Mouse (Mus musculus): ENCODE measurements around the gene Prickle4. TPM values are rescaled to one million over a fixed set of nuclear protein-coding genes. Genes with fewer than 3 reads are reported as not detected.

Prickle4 gene
- polyA plus RNA-seq, 1 experiment from 2014 or later = not detected

DNA sequence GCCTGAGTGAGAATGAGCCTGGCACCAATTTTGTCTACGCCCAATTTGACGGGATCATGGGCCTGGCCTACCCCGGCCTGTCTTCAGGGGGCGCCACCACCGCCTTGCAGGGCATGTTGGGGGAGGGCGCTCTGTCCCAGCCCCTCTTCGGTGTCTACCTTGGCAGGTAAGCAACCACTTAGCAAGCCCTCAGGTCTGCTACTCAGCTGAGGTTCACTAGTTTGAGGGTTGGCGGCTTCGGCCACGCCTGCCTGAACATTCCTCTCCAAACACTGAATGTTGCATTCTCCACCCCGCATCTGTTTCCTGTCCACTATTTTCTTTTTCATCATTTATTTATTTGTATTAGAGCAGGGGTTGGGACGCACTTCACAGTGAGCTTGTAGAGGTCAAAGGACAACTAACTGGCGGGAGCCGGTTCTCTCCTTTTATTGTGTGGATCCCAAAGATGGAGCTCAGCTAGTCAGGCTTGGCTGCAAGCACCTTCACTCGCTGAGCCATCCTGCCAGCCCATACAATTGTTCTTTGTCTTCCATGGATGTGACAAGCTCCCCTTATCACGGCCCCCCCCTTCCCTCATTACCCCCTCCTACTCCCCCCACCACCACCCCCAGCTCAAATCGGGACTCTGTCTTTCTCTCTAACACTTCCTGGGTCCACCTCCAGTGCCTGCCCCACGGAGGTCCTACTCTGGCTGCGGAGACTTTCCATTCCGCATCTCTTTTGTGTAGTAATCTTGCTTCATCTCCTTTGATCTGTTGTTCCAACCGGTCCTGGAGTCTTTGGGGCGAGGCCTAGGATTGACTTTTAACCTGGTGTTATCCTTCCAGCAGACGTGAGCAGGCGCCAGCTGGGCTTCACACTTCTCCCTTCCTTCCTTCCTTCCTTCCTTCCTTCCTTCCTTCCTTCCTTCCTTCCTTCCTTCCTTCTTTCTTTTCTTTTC lies 36.4 kb upstream of the Prickle4 start:
- no peak for DNase-seq

DNA sequence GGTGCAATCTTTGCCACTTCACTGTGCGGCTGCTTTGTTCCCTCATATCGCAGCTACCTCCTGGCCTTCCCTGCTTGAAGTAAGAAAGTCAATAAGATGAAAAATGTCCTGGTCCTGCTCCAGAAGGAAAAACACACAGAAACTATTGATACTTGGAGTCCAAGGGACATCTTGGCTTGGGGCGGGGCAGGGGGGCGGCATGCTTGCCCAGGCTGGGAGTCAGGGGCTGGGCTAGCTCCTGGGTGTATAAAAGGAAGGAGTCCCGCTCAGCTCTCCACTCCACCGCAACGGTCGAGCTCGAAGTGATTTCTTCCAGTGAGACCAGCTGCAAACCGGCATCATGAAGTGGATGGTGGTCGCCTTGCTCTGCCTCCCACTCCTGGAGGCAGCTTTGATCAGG lies 32.0 kb upstream of the Prickle4 start, which contains the start of gene Pgc:
TSS of gene Pgc (plus strand) at position 277 of the 400 bp plus-strand sequence.
- no peak for ATAC-seq (ENCODE audit: low read depth)
- H3K4me2 ChIP-seq = no peak within 1 kb of the TSS
- no peak for DNase-seq
- H3K4me3 ChIP-seq (replicated peaks) = no peak within 1 kb of the TSS
- WGBS (ENCODE audit: insufficient replicate concordance) = 64% methylated on average over 11 of the region's 11 CpGs
- no peak within 1 kb of the TSS for H3K27ac ChIP-seq
- no peaks in the 10 kb centered on the region for H3K4me1 ChIP-seq (replicated peaks)
- H3K9me3 ChIP-seq (replicated peaks) = no peaks in the 10 kb centered on the region
- peaks cover 6% of the 10 kb centered on the region; the same call in 1 of the 2 replicates for H3K27me3 ChIP-seq
- H3K36me3 ChIP-seq = no peaks in the 10 kb centered on the region
- H3K9ac ChIP-seq = no peak within 1 kb of the TSS

More for the DNA sequence above, 36.4 kb upstream of the Prickle4 start:
- Histone ChIP-seq H3K9me3 (replicated peaks) (no peaks in the 10 kb centered on the region), H3K36me3 (no peaks in the 10 kb centered on the region), H3K4me3 (replicated peaks) (no peak overlapping the region), H3K27me3 (peaks cover 14% of the 10 kb centered on the region), H3K27ac (no peak overlapping the region), H3K4me2 (no peak overlapping the region), H3K4me1 (replicated peaks) (no peaks in the 10 kb centered on the region), H3K9ac (no peak overlapping the region)
- no peak for ATAC-seq (ENCODE audit: low read depth)
- WGBS (ENCODE audit: insufficient replicate concordance) = 54% methylated on average over 24 of the region's 24 CpGs

DNA sequence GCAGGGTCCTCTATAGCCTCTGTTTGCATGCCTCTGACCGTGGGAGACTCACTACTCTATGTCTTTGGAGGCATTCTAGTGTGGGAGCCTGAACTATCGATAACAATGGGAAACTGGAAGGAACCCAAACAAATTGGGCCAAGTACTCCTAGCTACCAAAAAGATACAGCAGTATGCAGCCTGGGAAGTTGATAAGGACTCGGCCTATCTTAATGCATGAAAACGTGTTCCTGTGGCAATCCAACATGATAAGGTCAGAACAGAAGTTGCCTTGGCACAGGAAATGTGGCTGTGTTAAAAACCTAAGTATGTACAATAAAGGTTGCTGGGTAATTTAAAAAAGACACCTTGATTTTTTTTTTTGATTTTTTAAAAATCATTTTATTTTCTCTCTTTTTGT lies 26.6 kb upstream of the Prickle4 start:
- Histone ChIP-seq H3K27ac (no peak overlapping the region), H3K4me1 (replicated peaks) (no peaks in the 10 kb centered on the region), H3K4me2 (no peak overlapping the region), H3K36me3 (no peaks in the 10 kb centered on the region), H3K4me3 (replicated peaks) (no peak overlapping the region), H3K9me3 (replicated peaks) (no peaks in the 10 kb centered on the region), H3K9ac (no peak overlapping the region), H3K27me3 (peaks cover 8% of the 10 kb centered on the region; the same call in 1 of the 2 replicates)
- no peak for DNase-seq
- no peak for ATAC-seq (ENCODE audit: low read depth)
- 32% methylated on average over 4 of the region's 4 CpGs for WGBS (ENCODE audit: insufficient replicate concordance)

- DNase-seq = no peak
- Histone ChIP-seq H3K4me1 (replicated peaks) (peaks cover 5% of the 10 kb centered on the region), H3K4me3 (replicated peaks) (no peak overlapping the region), H3K9me3 (replicated peaks) (no peaks in the 10 kb centered on the region), H3K27me3 (0 out of 2 replicates have a peak, but pooled peaks cover 5% of the 10 kb centered on the region), H3K27ac (no peak overlapping the region), H3K9ac (no peak overlapping the region), H3K4me2 (no peak overlapping the region), H3K36me3 (no peaks in the 10 kb centered on the region)
- ATAC-seq (ENCODE audit: low read depth) = no peak
- WGBS (ENCODE audit: insufficient replicate concordance) = 24% methylated on average over 3 of the region's 3 CpGs
These were observed 20.5 kb upstream of the Prickle4 start for GRCm38 (mm10) chr17:47715037-47715436.

DNA sequence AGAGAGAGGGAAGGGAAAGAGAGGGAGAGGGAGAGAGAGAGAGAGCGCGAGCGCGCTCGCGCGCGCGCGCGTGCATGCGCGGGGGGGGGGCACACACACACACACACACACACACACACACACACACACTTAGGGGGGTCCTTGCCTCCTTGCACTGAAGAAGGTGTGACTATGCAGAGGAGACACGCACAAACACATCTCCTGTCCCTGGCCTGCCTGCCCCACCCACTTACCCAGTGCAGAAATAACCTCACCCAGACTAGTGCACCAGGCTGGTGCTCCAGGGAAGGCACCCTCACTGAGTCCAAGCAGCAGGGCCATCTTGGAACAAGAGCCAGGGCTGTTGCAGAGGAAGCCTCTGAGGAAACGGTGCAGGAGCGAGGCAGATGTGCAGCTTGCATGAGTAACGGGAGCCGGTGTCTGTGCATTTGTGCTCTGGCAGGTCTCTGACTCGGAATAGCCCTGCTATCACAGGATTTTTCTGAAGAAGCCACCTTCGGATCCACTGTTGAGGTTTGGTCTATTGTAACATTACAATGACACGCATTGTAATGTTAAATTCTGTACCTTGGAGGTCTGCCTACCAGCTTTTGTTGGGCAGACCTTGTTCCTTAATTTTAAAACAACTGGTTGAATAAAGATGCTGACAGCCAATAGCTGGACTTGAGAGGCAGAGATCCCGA lies 18.5 kb upstream of the Prickle4 start:
- Histone ChIP-seq H3K36me3 (no peaks in the 10 kb centered on the region), H3K4me3 (replicated peaks) (no peak overlapping the region), H3K27ac (no peak overlapping the region), H3K9ac (no peak overlapping the region), H3K4me2 (no peak overlapping the region), H3K9me3 (replicated peaks) (no peaks in the 10 kb centered on the region), H3K27me3 (peaks cover 9% of the 10 kb centered on the region; the same call in 1 of the 2 replicates), H3K4me1 (replicated peaks) (peaks cover 7% of the 10 kb centered on the region)
- ATAC-seq (ENCODE audit: low read depth) (no peak), DNase-seq (no peak)
- 50% methylated on average over 17 of the region's 22 CpGs for WGBS (ENCODE audit: insufficient replicate concordance)

DNA sequence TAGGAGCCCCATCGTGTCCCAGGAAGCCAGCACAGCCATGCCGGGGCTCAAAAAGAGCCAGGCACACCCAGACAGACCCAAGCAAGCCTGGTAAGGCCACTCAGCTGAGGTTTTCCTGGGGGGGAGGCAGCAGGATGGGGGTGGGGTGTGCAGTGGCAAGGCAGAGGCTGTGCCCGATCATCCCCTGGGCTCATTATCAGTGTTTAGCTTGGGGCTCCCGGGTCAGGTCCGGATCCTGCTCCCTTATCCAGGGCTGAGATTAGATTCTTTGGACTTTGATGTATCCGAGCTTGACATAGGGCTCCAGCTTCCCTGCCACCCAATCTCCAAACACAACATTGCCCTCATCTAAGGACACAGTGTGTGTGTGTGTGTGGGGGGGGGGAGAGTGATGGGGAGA lies 17.3 kb upstream of the Prickle4 start:
- Histone ChIP-seq H3K4me3 (replicated peaks) (no peak overlapping the region), H3K27me3 (peaks cover 19% of the 10 kb centered on the region), H3K9ac (no peak overlapping the region), H3K27ac (no peak overlapping the region), H3K4me1 (replicated peaks) (peaks cover 7% of the 10 kb centered on the region), H3K4me2 (no peak overlapping the region), H3K9me3 (replicated peaks) (no peaks in the 10 kb centered on the region), H3K36me3 (no peaks in the 10 kb centered on the region)
- WGBS (ENCODE audit: insufficient replicate concordance) = 34% methylated on average over 6 of the region's 6 CpGs
- DNase-seq (no peak), ATAC-seq (ENCODE audit: low read depth) (peak; percentile 35)

- H3K27me3 ChIP-seq = peaks cover 34% of the 10 kb centered on the region
- no peak overlapping the region for H3K4me3 ChIP-seq (replicated peaks)
- ATAC-seq (ENCODE audit: low read depth) (no peak), DNase-seq (no peak)
- H3K9ac ChIP-seq = no peak overlapping the region
- peaks cover 7% of the 10 kb centered on the region for H3K4me1 ChIP-seq (replicated peaks)
- no peak overlapping the region for H3K27ac ChIP-seq
- H3K4me2 ChIP-seq = no peak overlapping the region
- H3K36me3 ChIP-seq = no peaks in the 10 kb centered on the region
- H3K9me3 ChIP-seq (replicated peaks) = no peaks in the 10 kb centered on the region
- WGBS (ENCODE audit: insufficient replicate concordance) = 33% methylated on average over 3 of the region's 3 CpGs
These were observed 15.5 kb upstream of the Prickle4 start for GRCm38 (mm10) chr17:47710036-47710435.

DNA sequence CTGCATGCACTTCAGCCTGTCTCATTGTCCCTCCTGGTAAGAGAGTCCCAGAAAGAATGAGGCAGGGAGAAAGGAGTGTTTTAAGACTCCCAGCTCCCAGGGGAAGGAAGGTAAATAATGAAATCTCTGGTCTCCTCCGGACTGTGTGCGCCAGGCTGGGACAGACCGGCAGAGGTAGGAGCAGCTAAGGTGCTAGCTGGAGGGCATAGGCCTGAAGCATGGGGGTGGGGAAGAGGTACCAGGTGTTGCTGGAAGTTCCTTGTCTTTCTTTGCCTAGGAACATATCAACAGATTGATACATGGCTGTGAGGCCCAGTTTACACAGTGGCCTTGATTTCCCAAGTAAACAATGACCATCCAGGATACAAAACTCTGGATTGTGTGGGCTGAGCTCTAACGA lies 14.4 kb upstream of the Prickle4 start:
- ATAC-seq (ENCODE audit: low read depth) (no peak), DNase-seq (no peak)
- Histone ChIP-seq H3K4me3 (replicated peaks) (no peak overlapping the region), H3K9ac (no peak overlapping the region), H3K9me3 (replicated peaks) (no peaks in the 10 kb centered on the region), H3K4me1 (replicated peaks) (peaks cover 7% of the 10 kb centered on the region), H3K4me2 (no peak overlapping the region), H3K27me3 (peaks cover 44% of the 10 kb centered on the region), H3K36me3 (no peaks in the 10 kb centered on the region), H3K27ac (no peak overlapping the region)
- WGBS (ENCODE audit: insufficient replicate concordance) = 72% methylated on average over 4 of the region's 4 CpGs

DNA sequence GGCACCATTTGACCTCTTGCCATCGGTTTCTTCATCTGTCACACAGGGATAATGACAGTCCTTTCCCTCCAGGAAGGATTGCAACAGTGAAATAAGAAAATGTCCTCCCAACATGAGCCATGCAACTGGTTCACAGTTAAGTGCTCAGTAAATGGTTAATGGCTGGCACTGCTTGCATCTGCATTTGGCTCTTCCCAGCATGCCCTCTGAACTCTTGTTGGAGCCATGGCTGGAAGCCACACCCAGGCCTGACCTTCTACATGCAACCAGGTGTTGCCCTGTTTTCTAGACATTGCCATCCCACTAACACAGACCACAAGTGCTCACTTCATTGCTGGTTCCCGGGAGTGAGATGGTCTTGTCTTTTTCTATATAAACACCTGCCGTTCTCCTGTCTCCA lies 13.4 kb upstream of the Prickle4 start:
- H3K27me3 ChIP-seq = peaks cover 54% of the 10 kb centered on the region
- H3K36me3 ChIP-seq = 0 out of 2 replicates have a peak, but pooled peaks cover 3% of the 10 kb centered on the region
- H3K9ac ChIP-seq = no peak overlapping the region
- DNase-seq (no peak), ATAC-seq (ENCODE audit: low read depth) (no peak)
- no peak overlapping the region for H3K4me3 ChIP-seq (replicated peaks)
- no peak overlapping the region for H3K4me2 ChIP-seq
- H3K27ac ChIP-seq = no peak overlapping the region
- peaks cover 7% of the 10 kb centered on the region for H3K4me1 ChIP-seq (replicated peaks)
- WGBS (ENCODE audit: insufficient replicate concordance) = 58% methylated on average over 3 of the region's 3 CpGs
- H3K9me3 ChIP-seq (replicated peaks) = no peaks in the 10 kb centered on the region

DNA sequence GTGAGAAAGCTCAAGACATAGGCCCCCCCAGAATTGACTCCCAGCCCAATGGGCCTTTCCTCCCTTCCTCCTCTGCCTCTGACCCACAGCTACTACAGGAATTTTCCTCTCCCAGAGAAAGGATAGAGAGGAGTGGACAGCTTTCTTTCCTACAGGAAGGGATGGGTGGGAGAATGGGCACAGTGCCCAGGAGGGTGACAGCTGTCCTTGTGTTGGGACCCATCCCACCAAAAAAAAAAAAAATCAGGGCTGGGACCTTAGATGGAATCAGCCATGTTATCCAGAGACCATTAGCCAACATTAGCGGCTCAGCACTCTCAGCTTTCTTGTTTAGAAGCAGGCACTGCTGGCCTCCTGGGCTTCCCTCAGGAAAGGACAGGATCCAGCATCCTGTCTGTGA lies 11.7 kb upstream of the Prickle4 start:
- DNase-seq = no peak
- ATAC-seq (ENCODE audit: low read depth) = no peak
- H3K9ac ChIP-seq = no peak overlapping the region
- no peaks in the 10 kb centered on the region for H3K9me3 ChIP-seq (replicated peaks)
- 52% methylated on average over 1 of the region's 1 CpGs for WGBS (ENCODE audit: insufficient replicate concordance)
- no peak overlapping the region for H3K4me2 ChIP-seq
- no peak overlapping the region for H3K4me3 ChIP-seq (replicated peaks)
- 0 out of 2 replicates have a peak, but pooled peaks cover 5% of the 10 kb centered on the region for H3K36me3 ChIP-seq
- no peak overlapping the region for H3K27ac ChIP-seq
- H3K4me1 ChIP-seq (replicated peaks) = peaks cover 6% of the 10 kb centered on the region; the same call in 1 of the 2 replicates
- H3K27me3 ChIP-seq = peaks cover 69% of the 10 kb centered on the region

GRCm38 (mm10) chr17:47704692-47705091 lies 10.2 kb upstream of the Prickle4 start:
- ATAC-seq (ENCODE audit: low read depth) (no peak), DNase-seq (no peak)
- H3K9ac ChIP-seq = no peak overlapping the region
- H3K4me2 ChIP-seq = no peak overlapping the region
- H3K9me3 ChIP-seq (replicated peaks) = no peaks in the 10 kb centered on the region
- H3K27ac ChIP-seq = no peak overlapping the region
- no peak overlapping the region for H3K4me3 ChIP-seq (replicated peaks)
- peaks cover 8% of the 10 kb centered on the region for H3K4me1 ChIP-seq (replicated peaks)
- H3K36me3 ChIP-seq = 0 out of 2 replicates have a peak, but pooled peaks cover 5% of the 10 kb centered on the region
- H3K27me3 ChIP-seq = peaks cover 72% of the 10 kb centered on the region
- 66% methylated on average over 4 of the region's 4 CpGs for WGBS (ENCODE audit: insufficient replicate concordance)

Data from liver, embryonic 13.5 days (tissue).